Mouse (Mus musculus) cerebral cortex, adult 2 months (tissue): Measurements from ENCODE around the gene Specc1l.

Source experiments
- WGBS: fragments of 180-500 bp; shearing (Covaris S2); methylation state at CpG from one replicate; pipeline ENCODE4 v1.1.7; 2018; 5-methylcytosine and 5-hydroxymethylcytosine counted together

The Specc1l gene

GRCm38 (mm10) chr10:75350564-75350963, 138.7 kb downstream of the Specc1l start:
- WGBS = 86% methylated on average over 5 of the region's 5 CpGs

- 96% methylated on average over 12 of the region's 12 CpGs for WGBS
These were observed 140.7 kb downstream of the Specc1l start for GRCm38 (mm10) chr10:75352541-75352940.

GRCm38 (mm10) chr10:75353838-75354241, 142.0 kb downstream of the Specc1l start:
- WGBS = 70% methylated on average over 9 of the region's 9 CpGs

- WGBS = 67% methylated on average over 4 of the region's 4 CpGs
These were observed 143.5 kb downstream of the Specc1l start for GRCm38 (mm10) chr10:75355341-75355740.
